Mouse (Mus musculus) layer of hippocampus, adult 9-11 months (tissue): ENCODE data around the gene Tex30.
"Not testable (repeated sequence)": the region's sequence is repeated elsewhere in the genome, so short reads cannot be mapped to it uniquely, and the experiment has no call there.

Experiments used
- DNase-seq: peaks from one replicate; pipeline ENCODE4 v3.0.0; 2022

The Tex30 gene

GRCm38 (mm10) chr1:44102259-44102717 lies at the start of gene Tex30:
Gene Tex30, minus strand, starts transcription at chr1:44102441.
- peak; percentile 92 for DNase-seq

GRCm38 (mm10) chr1:44148706-44149105 lies 46.5 kb upstream of the Tex30 start:
- DNase-seq: no peak

GRCm38 (mm10) chr1:44147563-44148381 lies 45.5 kb upstream of the Tex30 start, which contains the start of gene Ercc5:
Gene Ercc5, plus strand, starts transcription at chr1:44147744.
- peak; percentile 89 for DNase-seq

- no peak for DNase-seq
These were observed 40.5 kb upstream of the Tex30 start for GRCm38 (mm10) chr1:44142747-44143146.

- DNase-seq: no peak
These were observed 38.0 kb upstream of the Tex30 start for GRCm38 (mm10) chr1:44140232-44140631.

GRCm38 (mm10) chr1:44129929-44130581 lies 27.8 kb upstream of the Tex30 start:
- no peak for DNase-seq

- no peak for DNase-seq
These were observed 23.3 kb upstream of the Tex30 start for GRCm38 (mm10) chr1:44125590-44125989.

- no peak for DNase-seq
These were observed 20.0 kb upstream of the Tex30 start for GRCm38 (mm10) chr1:44122256-44122655.

GRCm38 (mm10) chr1:44120074-44120406 lies 17.8 kb upstream of the Tex30 start:
- DNase-seq: no peak

GRCm38 (mm10) chr1:44119201-44120073 lies 17.2 kb upstream of the Tex30 start:
- peak; percentile 87 for DNase-seq

- peak; percentile 98 for DNase-seq
These were observed 16.2 kb upstream of the Tex30 start, which contains the start of the genes Kdelc1 and Bivm for GRCm38 (mm10) chr1:44118239-44119054. Gene Kdelc1, minus strand, starts transcription at chr1:44118808. Gene Bivm, plus strand, starts transcription at chr1:44118957.

- no peak for DNase-seq
These were observed 15.3 kb upstream of the Tex30 start for GRCm38 (mm10) chr1:44117571-44117970.

- no peak for DNase-seq
These were observed 698 bp upstream of the Tex30 start for GRCm38 (mm10) chr1:44102939-44103338.

- DNase-seq: peak; percentile 18
These were observed 604 bp downstream of the Tex30 start for GRCm38 (mm10) chr1:44101448-44102225.

GRCm38 (mm10) chr1:44064625-44065024 lies 37.6 kb downstream of the Tex30 start:
- DNase-seq: peak; percentile 51

- no peak for DNase-seq
These were observed 38.8 kb downstream of the Tex30 start for GRCm38 (mm10) chr1:44063439-44063838.

- DNase-seq: no peak
These were observed 40.4 kb downstream of the Tex30 start, which contains the start of gene Gm8251 for GRCm38 (mm10) chr1:44061836-44062235. Gene Gm8251, minus strand, starts transcription at chr1:44061936.

GRCm38 (mm10) chr1:44057805-44058204 lies 44.4 kb downstream of the Tex30 start:
- DNase-seq: no peak

GRCm38 (mm10) chr1:44046556-44046955 lies 55.7 kb downstream of the Tex30 start:
- DNase-seq: no peak

- not testable (repeated sequence) for DNase-seq
These were observed 56.6 kb downstream of the Tex30 start for GRCm38 (mm10) chr1:44045689-44046088.

GRCm38 (mm10) chr1:44042555-44042915 lies 59.7 kb downstream of the Tex30 start:
- no peak for DNase-seq
